Mouse (Mus musculus): ENCODE data around the gene Luc7l2.

- TF ChIP-seq POLR2A (IDR thresholded peaks at IDR 0.05; ENCODE audit: low read depth, low read length) (no peak), CTCF (IDR thresholded peaks at IDR 0.05; ENCODE audit: borderline replicate concordance, insufficient read depth, low read length) (no peak)
Observed at GRCm38 (mm10) chr6:38623457-38623856, 72.3 kb downstream of the Luc7l2 start.

All from embryonic fibroblast, embryonic 13.5 days (primary cell).